Mouse (Mus musculus) MEL-GATA-1-ER (cell line): Measurements from ENCODE around the gene Cant1.

Experiments used
- DNase-seq: peaks from one replicate; pipeline ENCODE4 v3.0.0-alpha.2; 2012; ENCODE audit warnings: low read depth; ENCODE audit errors: extremely low read depth

Gene Cant1

GRCm38 (mm10) chr11:118374506-118374905 lies 44.4 kb downstream of the Cant1 start:
- DNase-seq = no peak

DNA sequence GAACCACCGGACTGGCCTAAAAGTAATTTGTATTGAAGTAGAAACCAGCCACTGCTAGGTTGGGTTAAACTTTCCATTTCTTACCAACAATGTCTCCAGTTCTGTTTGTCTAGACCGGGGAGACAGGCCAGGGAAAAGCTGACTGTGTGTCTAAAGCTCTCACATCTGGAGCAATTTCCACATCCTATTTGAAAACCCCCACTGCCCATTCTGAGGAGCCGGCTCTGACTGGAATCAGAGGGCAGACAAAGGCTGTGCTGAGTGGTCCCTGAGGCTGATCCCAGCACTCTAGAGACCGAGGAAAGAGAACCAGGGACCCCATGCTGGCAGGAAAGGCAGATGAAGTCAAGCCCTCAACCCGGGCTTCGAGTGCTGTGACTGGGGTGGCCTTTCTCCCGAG lies 46.2 kb downstream of the Cant1 start:
- no peak for DNase-seq

GRCm38 (mm10) chr11:118371876-118372275 lies 47.0 kb downstream of the Cant1 start:
- DNase-seq = no peak

DNA sequence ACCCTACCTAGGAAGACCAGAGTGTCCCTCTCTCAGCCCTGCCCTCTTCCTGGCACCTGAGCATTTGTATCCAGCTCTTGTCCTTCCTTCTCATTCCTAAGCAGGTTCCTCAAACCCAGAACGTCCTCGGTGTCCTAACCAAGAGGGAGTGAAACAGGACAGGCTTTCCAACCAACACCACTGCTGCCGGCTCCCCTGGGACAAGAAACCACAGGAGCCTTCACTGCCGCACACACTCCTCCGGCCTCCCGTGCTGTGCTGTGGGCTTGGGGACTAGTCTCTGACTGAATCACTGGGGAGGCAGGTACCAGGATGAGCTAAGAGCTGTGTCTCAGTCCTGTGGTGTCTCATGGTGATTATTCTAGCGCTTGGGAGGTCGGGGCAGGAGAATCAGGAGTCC lies 49.2 kb downstream of the Cant1 start:
- DNase-seq = no peak

GRCm38 (mm10) chr11:118369251-118369650 lies 49.6 kb downstream of the Cant1 start:
- no peak for DNase-seq

DNA sequence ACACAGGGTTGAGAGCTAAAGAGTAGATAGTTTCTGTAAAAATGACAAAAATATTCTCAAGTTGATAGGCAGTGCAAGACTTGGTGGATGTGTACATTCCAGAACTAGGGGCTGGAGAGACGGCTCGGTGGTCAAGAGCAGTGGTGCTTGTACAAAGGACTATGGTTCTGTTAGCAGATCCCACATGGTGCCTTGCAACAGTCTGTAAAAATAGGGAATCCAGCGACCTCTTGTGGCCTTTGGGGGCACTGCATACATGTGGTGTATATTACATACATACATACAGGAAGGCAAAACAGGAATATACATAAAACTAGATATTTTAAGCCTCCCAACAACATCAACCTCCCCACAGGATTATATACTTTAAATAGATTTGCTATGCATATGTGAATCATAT lies 50.6 kb downstream of the Cant1 start:
- peak; percentile 36 for DNase-seq

- DNase-seq = no peak
Measured at GRCm38 (mm10) chr11:118366559-118366958, 52.3 kb downstream of the Cant1 start.

- no peak for DNase-seq
Measured at GRCm38 (mm10) chr11:118366108-118366507, 52.8 kb downstream of the Cant1 start.

DNA sequence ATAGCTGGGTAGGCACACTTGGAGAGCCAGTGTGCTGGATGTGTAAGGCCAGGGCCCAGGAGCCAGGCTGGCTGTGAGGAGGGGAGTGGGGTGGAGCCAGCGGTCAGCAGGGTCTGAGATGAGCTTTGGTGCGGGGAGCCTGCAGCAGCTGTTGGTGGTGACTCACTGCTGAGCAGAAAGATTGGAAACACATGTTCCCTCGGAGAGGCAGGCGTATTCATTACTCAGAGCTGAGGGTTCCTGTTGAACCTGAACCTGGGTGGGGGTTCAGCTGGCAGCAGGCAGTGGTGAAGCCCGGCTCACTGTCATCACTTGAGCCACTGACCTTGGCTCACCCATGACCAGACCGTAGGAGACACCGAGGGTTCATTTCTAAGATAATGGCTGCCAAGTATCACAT lies 53.7 kb downstream of the Cant1 start:
- no peak for DNase-seq

DNA sequence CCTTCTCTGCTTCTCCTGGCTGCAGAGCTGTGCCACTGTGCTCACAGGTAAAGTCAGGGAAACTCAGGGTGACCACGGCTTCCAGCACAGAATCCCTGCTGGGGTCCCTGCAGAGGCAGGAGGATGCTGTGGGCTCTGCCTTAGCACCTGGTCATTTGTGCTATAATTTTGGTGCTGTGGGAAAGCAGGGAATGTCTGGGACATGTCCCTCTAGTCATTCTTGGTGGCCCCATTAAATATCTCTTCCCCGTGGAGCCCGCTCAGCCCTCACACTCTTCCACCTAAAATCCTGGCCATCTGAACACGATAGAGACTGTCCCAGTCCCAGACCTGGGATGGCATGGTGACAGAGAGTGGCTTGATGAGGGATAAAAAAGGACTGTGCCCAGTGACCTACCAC lies 54.9 kb downstream of the Cant1 start:
- no peak for DNase-seq

DNA sequence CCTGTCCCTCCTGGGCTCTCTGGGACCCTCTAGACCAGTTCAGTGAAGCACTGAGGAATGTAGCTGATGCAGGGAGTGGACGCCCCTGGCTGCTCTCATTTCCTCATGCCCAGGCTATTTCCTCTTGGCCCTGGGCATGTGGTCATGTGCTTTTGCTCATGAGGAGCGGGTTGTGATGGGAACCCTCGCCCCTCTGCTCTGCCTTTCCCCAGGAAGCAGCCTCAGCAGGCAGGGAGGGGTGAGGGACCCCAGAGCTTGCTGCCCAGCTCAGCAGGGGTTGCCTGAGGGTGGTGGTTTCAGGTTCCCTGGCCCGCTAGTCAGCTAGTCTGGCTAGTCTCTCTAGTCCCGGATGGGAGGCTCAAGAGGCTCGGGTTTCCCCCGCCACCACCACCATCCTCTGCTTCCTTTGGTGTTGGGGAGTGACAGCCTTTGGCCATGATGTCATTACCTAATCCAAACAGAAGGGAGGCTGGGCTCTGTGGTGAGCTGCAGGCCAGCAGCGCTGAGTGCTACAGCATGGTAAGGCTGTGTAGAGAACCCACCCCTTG lies 55.8 kb downstream of the Cant1 start:
- DNase-seq = no peak

DNA sequence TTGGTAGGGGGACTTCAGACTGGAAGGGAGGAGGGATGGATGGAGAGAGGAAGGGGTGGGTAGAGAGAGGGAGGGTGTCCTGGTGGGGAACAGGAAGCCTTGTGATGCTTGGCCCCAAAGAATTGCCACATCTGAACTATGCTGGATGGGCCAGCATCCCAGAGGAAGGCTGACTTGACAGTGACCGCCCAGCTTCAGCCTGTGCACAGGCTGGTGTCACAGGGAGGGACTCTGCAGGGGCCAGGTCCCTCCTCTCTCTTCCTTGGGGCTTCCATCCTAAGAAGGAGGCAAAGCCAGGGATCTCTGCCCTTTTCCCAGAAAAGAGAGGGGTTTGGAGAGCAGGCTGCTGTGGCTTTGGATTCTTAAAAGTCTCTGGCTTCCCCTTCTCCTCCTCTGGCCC lies 56.4 kb downstream of the Cant1 start:
- DNase-seq = no peak

GRCm38 (mm10) chr11:118360907-118361341 lies 58.0 kb downstream of the Cant1 start:
- no peak for DNase-seq

DNA sequence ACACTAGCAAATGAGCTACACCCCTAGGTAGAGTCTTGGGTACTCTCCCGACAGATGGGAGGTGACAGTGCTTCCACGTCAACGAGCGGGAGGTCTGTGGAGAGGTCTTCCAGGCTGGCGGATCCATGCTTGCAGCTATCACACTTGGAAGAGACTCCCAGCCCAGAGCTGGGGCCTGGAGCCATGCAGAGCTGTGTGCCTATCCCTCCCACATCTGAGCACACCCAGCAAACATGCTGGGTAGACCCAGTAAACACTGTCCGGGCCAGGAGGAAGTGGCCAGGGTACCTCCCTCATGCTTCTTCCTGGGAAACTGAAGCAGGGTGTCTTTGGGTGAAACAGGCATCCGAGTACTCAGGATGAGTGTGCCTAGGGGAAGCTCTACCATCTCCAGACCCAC lies 58.4 kb downstream of the Cant1 start:
- DNase-seq = no peak
